In genomic region chr8:11430688-11431087, GRCm38 (mm10) we compare ENCODE assay signal across 10 mouse cellular contexts. TPM values are rescaled to one million over a fixed set of nuclear protein-coding genes. Genes with fewer than 3 reads are reported as not detected.
A peak's percentile ranks its signal among the peaks of the same experiment; 100 is the strongest.
DNase-seq lines count a peak whose midpoint lies in the region; TF ChIP-seq lines count a peak whose summit lies in the region.
"Had no signal": no experiment of that assay in that cellular context is flagged by ENCODE, and none has a peak within 500 bp of the region (broad histone marks: within the 10 kb centered on the region; RNA-seq: fewer than 3 reads in every experiment).

No protein-coding gene starts in this region.

- no peaks in the 10 kb centered on the region for H3K4me1 ChIP-seq in lung, adult 2 months (ENCODE audit: control insufficient read depth, insufficient read depth, low read length)
- no peaks in the 10 kb centered on the region for H3K4me1 ChIP-seq in embryonic fibroblast, embryonic 13.5 days (ENCODE audit: control insufficient read depth, insufficient read depth, low read length)
- H3K4me1 ChIP-seq: embryonic facial prominence, embryonic 12.5 days had no signal

- H3K4me3 ChIP-seq in lung, adult 2 months (replicated peaks; ENCODE audit: extremely low read depth, low read depth, low read length): no peak overlapping the region
- H3K4me3 ChIP-seq in embryonic fibroblast, embryonic 13.5 days (ENCODE audit: insufficient read depth, low read length): no peak overlapping the region
- H3K4me3 ChIP-seq: embryonic facial prominence, embryonic 12.5 days had no signal

- 63% methylated on average over 5 of the region's 5 CpGs for WGBS in lung, adult 2 months

- no peak for DNase-seq in lung, adult 2 months
- no peak for DNase-seq in lung, postnatal 25 days (ENCODE audit: low spot score)
- DNase-seq in R1 (ENCODE audit: low read depth, low spot score): peak; percentile 81
- DNase-seq in retina, postnatal 1 day: peak; percentile 32
- no peak for DNase-seq in ovary, adult 18-20 months (ENCODE audit: low spot score)
- DNase-seq in ovary, postnatal 14 days (ENCODE audit: low spot score): no peak
- DNase-seq in left cerebral cortex, adult 9 months (ENCODE audit: low spot score in 2 of 2): no peak

- H3K27ac ChIP-seq in embryonic fibroblast, embryonic 13.5 days (ENCODE audit: insufficient read depth, low read length): no peak overlapping the region
- H3K27ac ChIP-seq: embryonic facial prominence, embryonic 12.5 days; hindbrain, embryonic 14.5 days had no signal

- no peak for TF ChIP-seq POLR2A in lung, adult 2 months (IDR thresholded peaks at IDR 0.05; ENCODE audit: borderline replicate concordance, extremely low read depth, low read depth, low read length)
- TF ChIP-seq POLR2A in embryonic fibroblast, embryonic 13.5 days (IDR thresholded peaks at IDR 0.05; ENCODE audit: low read depth, low read length): no peak

- peak; percentile 75 for TF ChIP-seq CTCF in lung, adult 2 months (IDR thresholded peaks at IDR 0.05; ENCODE audit: insufficient read depth, low read length)
- TF ChIP-seq CTCF in embryonic fibroblast, embryonic 13.5 days (IDR thresholded peaks at IDR 0.05; ENCODE audit: borderline replicate concordance, insufficient read depth, low read length): peak; percentile 69; the same call in 1 of the 2 replicates

RNA-seq across cellular contexts. Expression of gene Rab20, which starts 47.8 kb away (rescaled TPM):
- 17.3 and 19.5 TPM in 2 replicates for polyA plus RNA-seq in lung, adult 2 months (2012; rRNA removed)
- 2.4 and 3.2 TPM in 2 replicates for polyA plus RNA-seq in embryonic fibroblast, embryonic 13.5 days (2011; ENCODE audit: insufficient read length, low read depth, missing spikeins)

Comparison
In these comparisons a context has a peak if more than half of its experiments do, and no peak if none do; other contexts are left out.
1. DNase-seq: peak in R1 (single experiment) and retina, postnatal 1 day (single experiment); none in lung, adult 2 months (single experiment), lung, postnatal 25 days (single experiment), ovary, adult 18-20 months (single experiment), ovary, postnatal 14 days (single experiment) and left cerebral cortex, adult 9 months (0 of 2).